Mouse (Mus musculus) left cerebral cortex, postnatal 10 days (tissue): ENCODE measurements around the gene Ubqln4. TPM values are rescaled to one million over a fixed set of nuclear protein-coding genes. Genes with fewer than 3 reads are reported as not detected.

Experiments
- DNase-seq, 2 experiments: peaks; one replicate each; pipeline ENCODE4 v3.0.0; 2021 to 2022; ENCODE audit warnings: low spot score in 2 of 2, mixed read lengths in 1 of 2; ENCODE audit errors: extremely low spot score in 1 of 2
- intact Hi-C: fragments of 180-260 bp; cut with DNase I; formaldehyde crosslinking; loops from one replicate; pipeline ENCODE4 v1.15.1; 2025
- microRNA-seq: library from miRNA; unstranded; fragments of <30 nt; microRNA quantifications from one replicate; pipeline ENCODE4 v1.2.0, GENCODE M21; 2022
- total RNA-seq, 2 experiments: library from RNA; stranded (reverse); gene quantifications; 2 replicates each; pipeline ENCODE4 v1.2.3; 2021

Ubqln4 gene
- total RNA-seq, 2 experiments from 2014 or later, result 78.8 to 82.6 TPM

DNA sequence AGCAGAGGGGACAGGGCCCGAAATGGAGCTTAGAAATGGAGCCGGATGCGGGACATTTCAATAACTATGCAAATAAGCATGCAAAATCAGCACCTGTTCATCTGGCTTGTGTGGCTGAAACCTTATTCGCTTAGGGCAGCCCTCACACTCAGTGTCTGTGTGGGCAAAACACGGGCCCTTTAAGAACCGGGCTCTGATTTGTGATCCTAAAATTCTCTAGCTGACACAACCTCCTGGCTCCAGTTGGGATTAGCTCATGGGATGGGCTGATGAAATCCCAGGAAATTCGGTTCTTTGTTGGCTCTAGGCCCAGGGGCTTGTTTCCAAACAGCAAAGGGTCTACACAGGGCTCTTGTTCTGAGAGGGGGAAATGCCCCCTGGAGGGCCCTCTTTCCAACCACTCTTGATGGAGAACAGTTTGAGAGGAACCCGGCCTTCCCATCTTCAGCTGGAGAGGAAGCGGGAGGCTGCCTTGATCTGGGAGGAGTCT, 62.4 kb downstream of the Ubqln4 start:
- DNase-seq, result peak in 1 of 2 experiments; percentile 53
- intact Hi-C loops, result no loop called here

DNA sequence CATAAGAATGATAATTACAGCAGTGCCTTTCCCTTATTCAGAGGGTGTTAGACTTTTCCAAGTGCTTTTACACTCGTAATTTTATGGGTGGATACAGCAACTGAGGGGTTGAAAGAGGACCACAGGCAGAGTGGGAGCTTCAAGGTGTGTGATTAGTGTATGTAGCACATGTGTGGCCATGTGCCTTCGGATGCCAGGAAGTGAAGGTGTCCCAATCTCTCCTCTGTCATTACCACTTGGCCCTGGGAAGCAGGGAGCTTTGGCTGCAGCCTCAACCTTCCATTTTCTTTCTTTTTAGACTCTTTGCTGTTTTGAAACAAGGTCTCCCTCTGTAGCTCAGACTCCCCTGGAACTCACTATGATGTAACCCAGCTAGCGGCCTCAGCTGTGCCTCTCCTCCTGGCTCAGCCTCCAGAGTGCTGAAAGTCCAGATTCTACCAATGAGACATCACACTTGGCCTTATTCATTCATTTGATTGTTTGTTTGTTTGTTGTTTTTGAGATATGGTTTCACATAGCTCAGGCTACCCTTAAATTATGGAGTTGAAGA, 63.5 kb downstream of the Ubqln4 start:
- no peak for DNase-seq
- intact Hi-C loops, result no loop called here

DNA sequence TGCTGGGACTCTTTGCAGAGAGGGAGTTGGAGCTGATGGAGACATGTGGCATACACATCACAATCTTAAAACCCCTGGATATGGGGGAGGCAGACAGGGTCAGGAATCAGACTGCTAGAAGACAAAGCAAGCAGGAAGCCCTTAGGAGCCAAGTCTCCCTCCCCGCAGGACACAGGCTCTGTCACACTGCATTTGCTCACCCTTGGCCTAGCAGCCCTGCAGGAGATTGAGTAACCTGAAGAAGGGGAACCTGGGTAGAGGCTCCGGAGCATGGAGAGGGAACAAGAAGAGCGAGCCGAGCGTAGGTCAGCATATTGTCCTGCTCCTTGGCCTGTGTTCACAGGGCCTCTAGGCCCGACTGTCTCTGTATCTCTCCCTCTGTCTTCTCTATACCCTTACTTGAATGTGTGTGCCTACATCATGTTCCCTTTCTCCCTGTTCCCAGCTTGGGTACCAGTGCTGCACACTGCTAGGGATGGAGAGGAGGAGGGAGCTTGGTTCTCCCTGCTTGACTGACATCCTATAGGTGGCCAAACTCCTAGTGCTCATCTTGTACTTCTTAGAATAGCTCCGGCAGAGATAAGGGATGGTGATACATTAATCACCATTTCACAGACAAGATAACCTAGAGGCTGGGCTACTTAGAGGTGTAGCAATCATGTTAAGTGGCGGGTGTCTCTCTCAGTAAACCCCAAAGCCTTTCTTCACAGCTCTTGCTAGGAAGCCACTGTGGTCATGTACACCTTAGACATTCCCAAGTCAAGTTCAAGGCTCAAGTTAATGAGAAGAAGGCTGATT, 64.7 kb downstream of the Ubqln4 start:
- intact Hi-C loops, result no loop called here
- DNase-seq, result no peak

Small RNA genes within 50 kb of the gene (microRNA-seq; reads per million reads assigned to microRNA genes)
- not detected for gene Mir1905

Other genes with a start within 250 kb of the Ubqln4 start
- gene Glmp, start 228.7 kb upstream of the Ubqln4 start, total RNA-seq, result 10 to 100 TPM; 74.6 to 79.2 TPM
- gene Tmem79, start 217.6 kb upstream of the Ubqln4 start, total RNA-seq, result 1 to 10 TPM in 1 of 2 experiments, under 1 TPM in 1; 0.63 to 1.5 TPM
- 10 to 100 TPM; 73.5 to 74.7 TPM for gene Smg5, start 217.5 kb upstream of the Ubqln4 start, total RNA-seq
- 1 to 10 TPM; 3.5 to 3.6 TPM for gene Paqr6, start 189.2 kb upstream of the Ubqln4 start, total RNA-seq
- under 1 TPM in 1 of 2 experiments, not detected in 1; 0.66 TPM for gene Bglap3, start 181.0 kb upstream of the Ubqln4 start, total RNA-seq
- gene Bglap2, start 175.1 kb upstream of the Ubqln4 start, total RNA-seq, result not detected
- gene Bglap, start 169.3 kb upstream of the Ubqln4 start, total RNA-seq, result 1 to 10 TPM in 1 of 2 experiments, under 1 TPM in 1; 0.95 to 2.6 TPM
- gene Pmf1, start 143.4 kb upstream of the Ubqln4 start, total RNA-seq, result 10 to 100 TPM; 10.3 to 11.5 TPM
- gene Slc25a44, start 128.6 kb upstream of the Ubqln4 start, total RNA-seq, result 10 to 100 TPM; 60.3 to 62.5 TPM
- 10 to 100 TPM; 46.5 to 52.6 TPM for gene Sema4a, start 92.6 kb upstream of the Ubqln4 start, total RNA-seq
- 10 to 100 TPM; 47.2 to 48.6 TPM for gene Lmna, start 43.8 kb upstream of the Ubqln4 start, total RNA-seq
- gene Mex3a, start 21.4 kb upstream of the Ubqln4 start, total RNA-seq, result 10 to 100 TPM in 1 of 2 experiments, 1 to 10 TPM in 1; 6.9 to 10.7 TPM
- not detected for gene Rab25, start 5.5 kb upstream of the Ubqln4 start, total RNA-seq
- 100 to 1,000 TPM; 109 to 110 TPM for gene Lamtor2, start 684 bp upstream of the Ubqln4 start, total RNA-seq
- gene Ssr2, start 22.1 kb downstream of the Ubqln4 start, total RNA-seq, result 100 to 1,000 TPM; 127 to 128 TPM
- 100 to 1,000 TPM; 257 to 264 TPM for gene Arhgef2, start 52.2 kb downstream of the Ubqln4 start, total RNA-seq
- not detected for gene Rxfp4, start 99.4 kb downstream of the Ubqln4 start, total RNA-seq
- gene Khdc4, start 132.0 kb downstream of the Ubqln4 start, total RNA-seq, result 10 to 100 TPM; 52.0 to 55.7 TPM
- 10 to 100 TPM; 42.9 to 55.5 TPM for gene Rit1, start 163.1 kb downstream of the Ubqln4 start, total RNA-seq
- 100 to 1,000 TPM; 433 to 447 TPM for gene Syt11, start 221.4 kb downstream of the Ubqln4 start, total RNA-seq